Mouse (Mus musculus) CD4-positive, CD25-positive, alpha-beta regulatory T cell (primary cell): Measurements from ENCODE around the gene Ntf3. TPM values are rescaled to one million over a fixed set of nuclear protein-coding genes. Genes with fewer than 3 reads are reported as not detected.

Experiments
- polyA plus RNA-seq: library from polyadenylated mRNA; unstranded; fragments of 100-300 nt; shearing (Covaris generic); gene quantifications from one replicate; pipeline ENCODE4 v1.2.1, GENCODE M21; 2017

Ntf3 gene
- not detected for polyA plus RNA-seq

DNA sequence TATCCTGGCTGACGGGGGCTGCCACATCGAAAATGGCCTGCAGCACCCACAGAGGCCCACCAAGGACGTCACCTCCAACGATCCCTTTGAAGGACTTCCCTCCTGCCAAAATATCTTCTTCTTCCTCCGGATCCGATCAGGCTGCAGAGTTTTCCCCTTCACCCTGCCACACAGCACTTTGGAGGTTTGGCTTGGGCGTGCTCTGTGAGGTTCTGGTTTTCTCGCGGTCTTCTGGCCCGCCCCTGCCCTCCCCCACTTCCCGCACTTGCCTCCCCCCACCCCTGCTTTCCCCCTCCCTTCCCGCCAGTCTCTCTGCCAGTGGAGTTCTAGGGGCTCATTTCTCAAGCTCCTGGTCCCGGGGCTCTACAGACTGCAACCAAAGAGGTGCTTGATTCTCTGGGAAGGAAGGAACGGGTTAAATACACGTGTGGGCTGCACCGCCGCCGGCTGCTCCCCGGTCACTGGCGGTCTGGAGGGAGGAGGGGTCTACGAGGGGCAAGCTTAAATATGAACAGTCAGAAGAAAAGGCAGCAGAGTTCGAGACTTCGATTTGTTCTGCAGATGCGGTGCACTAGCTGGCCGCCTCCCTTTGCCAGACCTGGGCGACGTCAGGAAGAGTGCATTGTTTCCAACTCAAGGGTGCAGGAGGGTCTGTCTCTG lies at the start of gene Ntf3:
Gene Ntf3 (minus strand): TSS at position 363 of the 660 bp plus-strand sequence.

